Mouse (Mus musculus): ENCODE data around the gene Tbc1d2. TPM values are rescaled to one million over a fixed set of nuclear protein-coding genes. Genes with fewer than 3 reads are reported as not detected.

The Tbc1d2 gene
- polyA plus RNA-seq, 2 experiments = 0.39 to 0.44 TPM

- no peak for ATAC-seq (ENCODE audit: insufficient read depth)
- Histone ChIP-seq H3K9ac (replicated peaks) (no peak overlapping the region), H3K4me2 (ENCODE audit: low read depth) (no peak overlapping the region), H3K9me3 (ENCODE audit: control insufficient read depth, low read length) (no peaks in the 10 kb centered on the region), H3K4me1 (replicated peaks; ENCODE audit: control insufficient read depth in 2 of 2, insufficient read depth in 2 of 2, low read length in 1 of 2) (peaks cover 0 to 20% of the 10 kb centered on the region in 2 experiments; a peak in 2 of 4 replicates), H3K27ac (no peak overlapping the region), H3K36me3 (replicated peaks; ENCODE audit: control insufficient read depth, insufficient read depth, low read depth) (no peaks in the 10 kb centered on the region), H3K27me3 (ENCODE audit: control insufficient read depth, insufficient read depth, low read length) (no peaks in the 10 kb centered on the region), H3K4me3 (ENCODE audit: insufficient read depth in 1 of 2, low read depth in 2 of 2, low read length in 2 of 2) (no peak overlapping the region)
- no peak for DNase-seq (ENCODE audit: low read depth in 3 of 3, low spot score in 3 of 3)
- 16% methylated on average over 4 of the region's 4 CpGs for WGBS (ENCODE audit: insufficient replicate concordance)
- TF ChIP-seq CTCF (IDR thresholded peaks at IDR 0.05; ENCODE audit: low read depth) (no peak), EP300 (IDR thresholded peaks at IDR 0.05; ENCODE audit: low read depth) (no peak)
Observed at GRCm38 (mm10) chr4:46590810-46591209, 59.2 kb downstream of the Tbc1d2 start.

GRCm38 (mm10) chr4:46589946-46590684 is 59.9 kb downstream of the Tbc1d2 start:
- Histone ChIP-seq H3K36me3 (replicated peaks; ENCODE audit: control insufficient read depth, insufficient read depth, low read depth) (no peaks in the 10 kb centered on the region), H3K9me3 (ENCODE audit: control insufficient read depth, low read length) (no peaks in the 10 kb centered on the region), H3K9ac (replicated peaks) (no peak overlapping the region), H3K4me2 (ENCODE audit: low read depth) (no peak overlapping the region), H3K27me3 (ENCODE audit: control insufficient read depth, insufficient read depth, low read length) (no peaks in the 10 kb centered on the region), H3K4me1 (replicated peaks; ENCODE audit: control insufficient read depth in 2 of 2, insufficient read depth in 2 of 2, low read length in 1 of 2) (peaks cover 0 to 20% of the 10 kb centered on the region in 2 experiments; a peak in 2 of 4 replicates), H3K4me3 (ENCODE audit: insufficient read depth in 1 of 2, low read depth in 2 of 2, low read length in 2 of 2) (no peak overlapping the region), H3K27ac (no peak overlapping the region)
- TF ChIP-seq CTCF (IDR thresholded peaks at IDR 0.05; ENCODE audit: low read depth) = no peak
- no peak for TF ChIP-seq EP300 (IDR thresholded peaks at IDR 0.05; ENCODE audit: low read depth)
- ATAC-seq (ENCODE audit: insufficient read depth) (no peak), DNase-seq (ENCODE audit: low read depth in 3 of 3, low spot score in 3 of 3) (no peak)
- WGBS (ENCODE audit: insufficient replicate concordance) = 37% methylated on average over 5 of the region's 5 CpGs

GRCm38 (mm10) chr4:46589151-46589550 is 60.9 kb downstream of the Tbc1d2 start:
- Histone ChIP-seq H3K36me3 (replicated peaks; ENCODE audit: control insufficient read depth, insufficient read depth, low read depth) (no peaks in the 10 kb centered on the region), H3K9ac (replicated peaks) (no peak overlapping the region), H3K4me2 (ENCODE audit: low read depth) (no peak overlapping the region), H3K9me3 (ENCODE audit: control insufficient read depth, low read length) (no peaks in the 10 kb centered on the region), H3K4me3 (ENCODE audit: insufficient read depth in 1 of 2, low read depth in 2 of 2, low read length in 2 of 2) (no peak overlapping the region), H3K27me3 (ENCODE audit: control insufficient read depth, insufficient read depth, low read length) (no peaks in the 10 kb centered on the region), H3K27ac (no peak overlapping the region), H3K4me1 (replicated peaks; ENCODE audit: control insufficient read depth in 2 of 2, insufficient read depth in 2 of 2, low read length in 1 of 2) (peaks cover 0 to 20% of the 10 kb centered on the region in 2 experiments; a peak in 2 of 4 replicates)
- TF ChIP-seq EP300 (IDR thresholded peaks at IDR 0.05; ENCODE audit: low read depth) (no peak), CTCF (IDR thresholded peaks at IDR 0.05; ENCODE audit: low read depth) (no peak)
- 67% methylated on average over 8 of the region's 8 CpGs for WGBS (ENCODE audit: insufficient replicate concordance)
- no peak for ATAC-seq (ENCODE audit: insufficient read depth)
- no peak for DNase-seq (ENCODE audit: low read depth in 3 of 3, low spot score in 3 of 3)

- H3K27ac ChIP-seq = no peak overlapping the region
- ATAC-seq (ENCODE audit: insufficient read depth) (no peak), DNase-seq (ENCODE audit: low read depth in 3 of 3, low spot score in 3 of 3) (no peak)
- TF ChIP-seq CTCF (IDR thresholded peaks at IDR 0.05; ENCODE audit: low read depth) (no peak), EP300 (IDR thresholded peaks at IDR 0.05; ENCODE audit: low read depth) (no peak)
- no peaks in the 10 kb centered on the region for H3K9me3 ChIP-seq (ENCODE audit: control insufficient read depth, low read length)
- H3K36me3 ChIP-seq (replicated peaks; ENCODE audit: control insufficient read depth, insufficient read depth, low read depth) = no peaks in the 10 kb centered on the region
- no peak overlapping the region for H3K4me3 ChIP-seq (ENCODE audit: insufficient read depth in 1 of 2, low read depth in 2 of 2, low read length in 2 of 2)
- H3K27me3 ChIP-seq (ENCODE audit: control insufficient read depth, insufficient read depth, low read length) = no peaks in the 10 kb centered on the region
- H3K4me1 ChIP-seq (replicated peaks; ENCODE audit: control insufficient read depth in 2 of 2, insufficient read depth in 2 of 2, low read length in 1 of 2) = peaks cover 0 to 14% of the 10 kb centered on the region in 2 experiments; a peak in 2 of 4 replicates
- H3K9ac ChIP-seq (replicated peaks) = no peak overlapping the region
- H3K4me2 ChIP-seq (ENCODE audit: low read depth) = no peak overlapping the region
- WGBS (ENCODE audit: insufficient replicate concordance) = 65% methylated on average over 4 of the region's 4 CpGs
Observed at GRCm38 (mm10) chr4:46586473-46586872, 63.5 kb downstream of the Tbc1d2 start.

GRCm38 (mm10) chr4:46585811-46586190 is 64.2 kb downstream of the Tbc1d2 start:
- no peak for TF ChIP-seq CTCF (IDR thresholded peaks at IDR 0.05; ENCODE audit: low read depth)
- no peak for TF ChIP-seq EP300 (IDR thresholded peaks at IDR 0.05; ENCODE audit: low read depth)
- Histone ChIP-seq H3K9ac (replicated peaks) (no peak overlapping the region), H3K9me3 (ENCODE audit: control insufficient read depth, low read length) (no peaks in the 10 kb centered on the region), H3K4me3 (ENCODE audit: insufficient read depth in 1 of 2, low read depth in 2 of 2, low read length in 2 of 2) (no peak overlapping the region), H3K27me3 (ENCODE audit: control insufficient read depth, insufficient read depth, low read length) (no peaks in the 10 kb centered on the region), H3K27ac (no peak overlapping the region), H3K4me2 (ENCODE audit: low read depth) (no peak overlapping the region), H3K4me1 (replicated peaks; ENCODE audit: control insufficient read depth in 2 of 2, insufficient read depth in 2 of 2, low read length in 1 of 2) (peaks cover 0 to 8% of the 10 kb centered on the region in 2 experiments; a peak in 2 of 4 replicates), H3K36me3 (replicated peaks; ENCODE audit: control insufficient read depth, insufficient read depth, low read depth) (no peaks in the 10 kb centered on the region)
- no peak for ATAC-seq (ENCODE audit: insufficient read depth)
- DNase-seq (ENCODE audit: low read depth in 3 of 3, low spot score in 3 of 3) = no peak
- WGBS (ENCODE audit: insufficient replicate concordance) = 33% methylated on average over 8 of the region's 8 CpGs
